Mouse (Mus musculus) spleen, adult 2 months (tissue): Measurements from ENCODE around the gene Chrm4.

Experiments used
- CTCF ChIP-seq: fragments of 200-500 bp; IDR thresholded peaks from 2 replicates; pipeline ENCODE4 v1.5.1; 2011; ENCODE audit warnings: mild to moderate bottlenecking, inconsistent platforms; ENCODE audit not compliant: insufficient read depth, insufficient read length, insufficient replicate concordance; ENCODE audit errors: extremely low read depth
- POLR2A ChIP-seq: fragments of 200-500 bp; IDR thresholded peaks from 2 replicates; pipeline ENCODE4 v1.6.1; 2011; ENCODE audit warnings: low read depth, low read length, inconsistent platforms

DNA sequence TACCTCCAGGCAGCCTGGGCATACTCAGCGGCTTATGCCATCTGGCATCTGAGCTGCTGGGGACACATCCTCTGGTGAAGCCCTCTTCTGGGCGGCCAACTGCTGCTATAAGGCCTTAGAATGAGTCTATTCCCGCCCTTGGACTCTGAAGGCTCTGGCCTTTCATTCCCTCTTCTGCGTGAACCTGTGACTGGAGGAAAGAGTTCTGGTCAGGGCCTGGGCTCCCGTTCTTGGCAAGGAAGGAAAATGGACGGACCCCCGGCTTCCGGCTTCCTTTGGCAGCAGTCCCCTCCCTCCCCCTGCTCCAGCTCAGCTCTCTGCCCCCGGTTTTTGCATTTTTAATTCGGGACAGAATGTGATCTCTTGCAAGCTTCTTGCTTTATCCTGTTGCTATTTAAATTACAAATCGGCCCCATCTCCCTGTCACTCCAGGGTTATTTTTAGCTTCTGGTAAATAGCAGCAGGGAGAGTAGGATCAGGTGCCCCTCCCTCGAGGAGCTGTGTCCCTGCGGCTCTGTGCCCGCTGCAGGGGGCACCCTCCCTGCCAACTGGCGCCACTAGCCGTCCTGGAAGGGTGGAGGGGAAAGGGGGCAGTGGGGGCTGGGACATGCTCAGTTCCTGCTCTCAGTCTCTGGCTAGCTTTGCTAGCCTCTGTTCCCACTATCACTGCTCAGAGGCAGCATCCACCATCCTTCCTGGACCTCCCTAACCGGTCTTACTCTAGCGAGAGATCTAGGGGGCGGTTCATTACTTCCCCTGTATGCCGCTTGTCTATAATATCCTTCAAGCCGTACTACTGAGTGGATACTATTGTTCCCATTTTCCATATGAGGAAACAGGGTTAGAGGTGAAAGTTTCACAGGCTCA, 44.4 kb downstream of the Chrm4 start:
- TF ChIP-seq CTCF (no peak), POLR2A (no peak)
